Mouse (Mus musculus) megakaryocyte, embryonic 14.5 days (primary cell): ENCODE results near the gene Plce1.

ENCODE experiments used
- FLI1 ChIP-seq: IDR thresholded peaks from 2 replicates; pipeline ENCODE4 v1.6.1; 2012; ENCODE audit warnings: low read length, inconsistent platforms, mixed read lengths
- GATA1 ChIP-seq: IDR thresholded peaks from 3 replicates; pipeline ENCODE4 v1.6.1; 2012; ENCODE audit warnings: mixed read lengths, low read length, inconsistent platforms, borderline replicate concordance

GRCm38 (mm10) chr19:38744546-38744945, 263.6 kb downstream of the Plce1 start:
- no peak for TF ChIP-seq GATA1
- TF ChIP-seq FLI1: no peak
